Mouse (Mus musculus) forebrain, embryonic 16.5 days (tissue): ENCODE measurements around the gene Rpl9-ps6. TPM values are rescaled to one million over a fixed set of nuclear protein-coding genes. Genes with fewer than 3 reads are reported as not detected.

Source experiments
- ATAC-seq: fragments of 200-750 bp; cut with Nextera tagmentation; 2 replicates; pipeline ENCODE4 v1.8.0; 2017; ENCODE audit warnings: mild to moderate bottlenecking, moderate library complexity
- H3K27ac ChIP-seq: fragments of 300-500 bp; sonication (generic); 2 replicates; pipeline ENCODE4 v1.5.1; 2014; ENCODE audit warnings: low read length, control low read depth
- H3K27me3 ChIP-seq: fragments of 300-500 bp; sonication (generic); replicated peaks from 2 replicates; pipeline ENCODE4 v1.6.1; 2014; ENCODE audit warnings: low read length; ENCODE audit not compliant: control insufficient read depth, insufficient read depth
- H3K36me3 ChIP-seq: fragments of 300-500 bp; sonication (generic); 2 replicates; pipeline ENCODE4 v1.6.1; 2014; ENCODE audit not compliant: control insufficient read depth, insufficient read depth
- H3K4me1 ChIP-seq: fragments of 300-500 bp; sonication (generic); replicated peaks from 2 replicates; pipeline ENCODE4 v1.6.1; 2014; ENCODE audit warnings: low read length; ENCODE audit not compliant: control insufficient read depth, insufficient read depth
- H3K4me2 ChIP-seq: fragments of 300-500 bp; sonication (generic); 2 replicates; pipeline ENCODE4 v1.6.1; 2014; ENCODE audit warnings: mild to moderate bottlenecking, low read length, control low read depth
- H3K4me3 ChIP-seq: fragments of 300-500 bp; sonication (generic); replicated peaks from 2 replicates; pipeline ENCODE4 v1.5.1; 2014; ENCODE audit warnings: mild to moderate bottlenecking, low read length, control low read depth
- H3K9ac ChIP-seq: fragments of 300-500 bp; sonication (generic); replicated peaks from 2 replicates; pipeline ENCODE4 v1.6.1; 2014; ENCODE audit warnings: low read depth, low read length, control low read depth
- H3K9me3 ChIP-seq: fragments of 300-500 bp; sonication (generic); 2 replicates; pipeline ENCODE4 v1.6.1; 2016; ENCODE audit warnings: low read length; ENCODE audit not compliant: control insufficient read depth
- WGBS: fragments of 180-500 bp; shearing (Covaris S2); extraction: QIAGEN DNeasy Blood & Tissue Kit; methylation state at CpG from one replicate; pipeline ENCODE4 v1.1.7; 2014; 5-methylcytosine and 5-hydroxymethylcytosine counted together
- polyA plus RNA-seq: library from polyadenylated mRNA; unstranded; fragments of >200 nt; fragmentation: Nextera tagmentation; extraction: Ambion mirVana; gene quantifications from 2 replicates; pipeline ENCODE4 v1.2.1, GENCODE M21; 2015

The Rpl9-ps6 gene
- 54.2 and 66.8 TPM in 2 replicates for polyA plus RNA-seq

DNA sequence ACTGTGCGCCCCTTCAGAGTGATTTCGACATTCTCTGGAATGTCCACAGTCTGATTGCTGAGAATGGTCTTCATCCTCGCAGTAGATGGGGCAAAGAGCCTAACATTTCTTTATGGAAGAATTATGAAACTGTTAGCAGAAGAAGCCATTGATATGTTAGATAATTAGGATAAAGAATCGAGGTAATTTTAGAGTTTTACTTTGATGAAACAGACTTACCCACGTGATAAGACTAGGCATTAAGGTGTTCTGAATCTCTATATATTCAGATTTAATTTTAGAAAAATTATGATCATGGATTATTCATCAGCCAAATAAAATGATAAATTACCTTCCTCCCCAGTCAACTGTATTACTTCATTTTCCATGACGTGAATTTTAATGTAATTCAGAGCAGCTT is at the start of gene Rpl9-ps6:
Gene Rpl9-ps6 (minus strand): TSS at position 101 of the 400 bp plus-strand sequence.
- H3K4me3 ChIP-seq = no peak within 1 kb of the TSS
- no peaks in the 10 kb centered on the region for H3K36me3 ChIP-seq
- no peaks in the 10 kb centered on the region for H3K9me3 ChIP-seq
- no peak within 1 kb of the TSS for H3K9ac ChIP-seq
- H3K27me3 ChIP-seq = no peaks in the 10 kb centered on the region
- H3K27ac ChIP-seq = no peak within 1 kb of the TSS
- H3K4me2 ChIP-seq = no peak within 1 kb of the TSS
- no peak for ATAC-seq
- H3K4me1 ChIP-seq = no peaks in the 10 kb centered on the region
- 76% methylated on average over 5 of the region's 6 CpGs for WGBS

DNA sequence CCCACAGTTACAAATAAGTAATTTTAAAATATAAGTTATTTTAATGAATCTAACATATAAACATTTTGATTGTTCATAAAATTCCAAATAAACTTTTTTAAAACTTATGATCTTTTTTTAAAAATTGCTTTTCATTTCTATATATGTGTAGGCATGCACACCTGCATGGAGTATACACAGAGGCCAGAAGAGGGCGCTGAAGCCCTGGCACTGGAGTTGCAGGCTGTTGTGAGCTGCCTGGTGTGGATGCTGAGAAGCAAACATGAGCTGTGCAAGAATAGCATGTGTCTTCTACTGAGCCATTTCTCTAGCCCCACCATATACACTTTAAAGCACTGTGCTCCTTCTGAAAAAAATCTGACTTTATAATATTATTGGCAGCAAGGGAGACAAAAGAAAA is 46.1 kb upstream of the Rpl9-ps6 start:
- 33% methylated on average over 1 of the region's 1 CpGs for WGBS

DNA sequence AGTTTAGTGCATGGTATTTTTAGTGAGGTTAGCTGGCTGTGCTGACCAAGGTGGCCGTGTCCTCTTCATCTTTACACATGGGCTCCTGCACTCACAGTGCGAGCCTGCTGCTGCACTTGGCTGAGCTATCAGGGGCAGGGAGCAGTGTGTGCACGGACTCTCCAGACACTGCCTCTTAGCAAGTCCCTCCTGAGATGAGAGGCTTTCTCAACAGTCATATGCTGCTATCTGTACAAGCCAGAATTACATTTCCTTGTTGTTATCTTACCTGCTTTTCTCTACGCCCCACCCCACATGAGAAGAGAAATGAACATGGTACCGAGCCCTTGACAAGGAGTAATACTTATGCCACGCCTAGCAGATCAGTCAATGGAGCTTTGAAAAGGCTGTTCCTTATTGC is 44.6 kb upstream of the Rpl9-ps6 start:
- Histone ChIP-seq H3K9ac (no peak overlapping the region), H3K4me1 (no peaks in the 10 kb centered on the region), H3K27me3 (no peaks in the 10 kb centered on the region), H3K4me2 (no peak overlapping the region), H3K9me3 (no peaks in the 10 kb centered on the region), H3K36me3 (peaks cover 9% of the 10 kb centered on the region), H3K27ac (no peak overlapping the region), H3K4me3 (no peak overlapping the region)
- WGBS = 96% methylated on average over 6 of the region's 6 CpGs
- ATAC-seq = no peak

More for the DNA sequence above, 46.1 kb upstream of the Rpl9-ps6 start:
- Histone ChIP-seq H3K36me3 (peaks cover 17% of the 10 kb centered on the region), H3K4me3 (no peak overlapping the region), H3K4me1 (no peaks in the 10 kb centered on the region), H3K9ac (no peak overlapping the region), H3K9me3 (no peaks in the 10 kb centered on the region), H3K4me2 (no peak overlapping the region), H3K27me3 (no peaks in the 10 kb centered on the region), H3K27ac (no peak overlapping the region)
- no peak for ATAC-seq

DNA sequence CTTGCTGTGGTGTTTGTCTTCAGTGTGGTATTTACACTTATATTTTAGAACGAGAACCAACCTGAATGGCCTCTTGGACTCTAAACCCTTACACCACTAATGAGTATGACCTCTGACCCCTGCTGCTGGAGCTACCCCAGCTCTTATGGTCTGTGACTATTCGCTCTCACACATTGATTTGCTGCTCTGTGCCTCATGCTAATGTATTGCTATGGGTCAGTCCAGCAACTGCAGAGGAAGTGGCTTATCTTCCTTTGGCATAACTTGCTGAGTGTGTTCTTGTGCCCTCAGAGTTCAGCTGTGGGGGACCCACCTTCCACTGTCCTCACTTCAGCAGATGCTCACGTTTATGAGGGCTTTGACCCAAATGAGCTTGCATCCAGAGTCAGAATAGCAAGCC is 43.9 kb upstream of the Rpl9-ps6 start:
- H3K36me3 ChIP-seq = peaks cover 6% of the 10 kb centered on the region
- 83% methylated on average over 3 of the region's 3 CpGs for WGBS

DNA sequence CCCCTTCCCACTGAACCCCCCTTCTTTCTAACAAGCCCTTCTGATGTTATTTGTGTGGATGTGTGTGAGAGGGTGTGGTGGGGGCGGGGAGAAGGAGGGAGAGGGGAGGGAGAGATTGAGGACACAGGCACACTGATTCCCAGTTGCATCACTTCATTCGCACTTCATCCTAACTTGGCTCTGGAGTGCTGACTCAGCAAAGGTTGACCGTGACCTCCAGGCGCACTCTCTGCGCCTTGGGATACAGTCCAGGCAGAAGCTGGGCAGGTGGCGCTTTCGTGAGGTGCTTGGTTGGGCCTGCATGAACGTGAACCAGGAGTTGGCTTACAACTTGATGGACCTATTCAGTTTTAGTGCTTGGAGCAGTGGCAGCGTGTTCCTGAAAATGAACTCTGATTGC is 41.1 kb upstream of the Rpl9-ps6 start:
- Histone ChIP-seq H3K4me3 (no peak overlapping the region), H3K4me1 (no peaks in the 10 kb centered on the region), H3K4me2 (no peak overlapping the region), H3K27ac (no peak overlapping the region), H3K9me3 (no peaks in the 10 kb centered on the region), H3K36me3 (peaks cover 3% of the 10 kb centered on the region; the same call in 1 of the 2 replicates), H3K9ac (no peak overlapping the region), H3K27me3 (no peaks in the 10 kb centered on the region)
- 84% methylated on average over 9 of the region's 9 CpGs for WGBS
- ATAC-seq = no peak

More for the DNA sequence above, 43.9 kb upstream of the Rpl9-ps6 start:
- ATAC-seq = no peak
- Histone ChIP-seq H3K27me3 (no peaks in the 10 kb centered on the region), H3K9me3 (no peaks in the 10 kb centered on the region), H3K4me1 (no peaks in the 10 kb centered on the region), H3K27ac (no peak overlapping the region), H3K4me3 (no peak overlapping the region), H3K9ac (no peak overlapping the region), H3K4me2 (no peak overlapping the region)

DNA sequence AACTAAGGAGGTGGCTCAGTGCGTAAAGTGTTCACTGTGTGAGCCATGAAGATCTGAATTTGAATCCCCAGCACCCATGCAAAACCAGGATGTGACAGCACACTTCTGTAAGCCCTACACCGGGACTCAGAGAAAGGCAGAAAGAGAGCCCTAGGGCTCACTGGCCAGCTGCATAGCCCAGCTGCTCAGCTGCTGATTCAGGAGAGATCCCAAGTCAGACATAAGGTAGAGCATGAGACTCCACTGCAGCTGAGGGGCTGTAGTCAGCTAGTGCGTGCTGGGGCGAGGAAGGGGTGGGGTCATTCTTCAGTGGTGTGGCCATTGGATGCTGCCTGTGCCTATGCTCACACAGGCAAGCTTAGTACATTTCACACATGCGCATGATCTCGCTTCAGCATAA is 40.7 kb upstream of the Rpl9-ps6 start:
- Histone ChIP-seq H3K9ac (no peak overlapping the region), H3K4me2 (no peak overlapping the region), H3K9me3 (no peaks in the 10 kb centered on the region), H3K27ac (no peak overlapping the region), H3K4me3 (no peak overlapping the region), H3K4me1 (no peaks in the 10 kb centered on the region), H3K36me3 (peaks cover 1% of the 10 kb centered on the region; the same call in 1 of the 2 replicates), H3K27me3 (no peaks in the 10 kb centered on the region)
- 89% methylated on average over 6 of the region's 6 CpGs for WGBS
- no peak for ATAC-seq

DNA sequence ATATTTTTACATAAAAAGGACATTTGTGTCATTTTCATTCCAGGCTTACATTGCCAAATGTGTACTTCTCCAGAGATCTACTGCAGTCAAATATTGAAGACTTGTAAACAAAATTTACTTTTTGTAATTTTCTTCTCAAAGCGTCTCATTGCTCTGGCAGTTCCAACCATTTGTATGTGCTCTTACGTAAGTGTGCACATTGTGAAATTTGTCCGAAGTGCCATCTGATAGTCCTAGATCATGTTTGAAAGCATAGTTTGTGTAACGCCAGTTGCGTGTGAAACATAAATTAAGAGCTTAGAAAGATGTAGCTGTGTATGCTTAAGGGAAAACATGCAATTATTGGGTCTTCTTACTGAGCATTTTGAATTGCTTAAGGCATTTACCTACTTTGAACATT is 40.1 kb upstream of the Rpl9-ps6 start:
- no peaks in the 10 kb centered on the region for H3K36me3 ChIP-seq
- H3K4me3 ChIP-seq = no peak overlapping the region
- no peak overlapping the region for H3K27ac ChIP-seq
- no peaks in the 10 kb centered on the region for H3K4me1 ChIP-seq
- WGBS = 94% methylated on average over 5 of the region's 5 CpGs
- no peaks in the 10 kb centered on the region for H3K9me3 ChIP-seq
- no peak for ATAC-seq
- no peak overlapping the region for H3K9ac ChIP-seq
- H3K4me2 ChIP-seq = no peak overlapping the region
- no peaks in the 10 kb centered on the region for H3K27me3 ChIP-seq

DNA sequence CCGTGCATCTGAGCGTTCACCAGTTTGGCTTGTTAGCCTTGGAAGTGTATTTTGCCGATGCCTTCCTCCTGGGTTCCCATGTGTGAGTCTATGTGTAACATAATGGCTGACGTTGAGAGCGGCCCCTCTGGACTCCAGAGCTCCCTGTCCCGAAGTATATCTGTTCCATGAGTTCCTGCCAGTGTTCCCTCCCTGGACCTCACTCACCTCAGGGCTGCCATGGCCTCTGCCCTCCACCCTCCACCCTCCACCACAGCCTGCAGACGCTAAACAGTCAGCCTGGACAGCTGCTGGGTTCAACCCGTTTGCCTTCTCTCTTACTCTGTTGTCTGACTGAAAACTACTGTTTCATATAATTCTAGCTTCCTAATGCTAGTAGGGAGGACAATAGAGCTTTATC is 39.7 kb upstream of the Rpl9-ps6 start:
- Histone ChIP-seq H3K4me3 (no peak overlapping the region), H3K27ac (no peak overlapping the region), H3K36me3 (0 out of 2 replicates have a peak, but pooled peaks cover 2% of the 10 kb centered on the region), H3K4me2 (no peak overlapping the region), H3K4me1 (no peaks in the 10 kb centered on the region), H3K9me3 (no peaks in the 10 kb centered on the region), H3K9ac (no peak overlapping the region), H3K27me3 (no peaks in the 10 kb centered on the region)
- no peak for ATAC-seq
- 89% methylated on average over 8 of the region's 8 CpGs for WGBS

DNA sequence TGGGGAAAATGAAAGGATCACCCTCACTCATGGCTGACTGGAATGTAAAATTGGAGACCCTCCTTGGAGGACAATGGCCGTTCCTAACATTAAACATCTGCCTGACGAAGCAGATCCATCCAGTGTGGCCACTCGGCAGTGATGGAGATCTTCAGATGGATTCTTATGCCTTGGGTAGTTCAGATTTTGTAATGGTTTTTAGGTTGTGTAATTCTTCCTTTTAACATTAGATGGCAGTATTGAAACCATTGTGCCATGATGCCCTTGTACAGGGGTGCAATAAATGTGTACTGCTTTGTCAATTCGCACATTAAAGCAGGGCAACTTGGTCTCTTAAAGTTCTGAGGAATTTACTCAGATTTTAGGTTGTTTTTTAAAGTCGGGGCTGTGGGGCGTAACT is 35.0 kb upstream of the Rpl9-ps6 start:
- Histone ChIP-seq H3K4me3 (no peak overlapping the region), H3K4me2 (no peak overlapping the region), H3K27ac (no peak overlapping the region), H3K27me3 (no peaks in the 10 kb centered on the region), H3K36me3 (peaks cover 12% of the 10 kb centered on the region), H3K9ac (no peak overlapping the region), H3K9me3 (no peaks in the 10 kb centered on the region), H3K4me1 (no peaks in the 10 kb centered on the region)
- 0 out of 2 replicates have a peak, but pooled peaks have one; percentile 28 for ATAC-seq
- WGBS = 83% methylated on average over 6 of the region's 6 CpGs

DNA sequence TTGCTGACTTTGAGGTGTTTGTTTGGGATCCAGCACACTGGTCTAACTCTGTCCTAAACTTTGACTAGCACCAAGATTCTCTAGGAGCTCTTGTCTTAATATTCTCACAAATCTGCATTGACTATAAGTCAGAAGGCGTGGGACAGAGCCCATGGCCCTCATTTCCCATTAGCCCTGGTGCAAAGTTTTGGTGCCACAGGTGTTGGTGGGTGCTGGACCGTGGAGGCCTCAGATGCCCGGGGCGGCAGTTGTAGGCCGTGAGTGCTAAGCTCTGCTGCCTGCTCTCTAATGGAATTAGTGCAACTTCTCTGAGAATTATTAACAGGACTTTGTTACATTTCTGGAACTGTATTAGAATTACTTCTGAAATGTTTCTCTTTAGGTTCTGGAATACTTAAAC is 31.6 kb upstream of the Rpl9-ps6 start:
- Histone ChIP-seq H3K27me3 (no peaks in the 10 kb centered on the region), H3K9me3 (no peaks in the 10 kb centered on the region), H3K4me2 (no peak overlapping the region), H3K36me3 (peaks cover 14% of the 10 kb centered on the region), H3K4me3 (no peak overlapping the region), H3K4me1 (no peaks in the 10 kb centered on the region), H3K9ac (no peak overlapping the region), H3K27ac (no peak overlapping the region)
- no peak for ATAC-seq
- 98% methylated on average over 5 of the region's 5 CpGs for WGBS
